Mouse (Mus musculus): ENCODE data around the gene Smim24.

DNA sequence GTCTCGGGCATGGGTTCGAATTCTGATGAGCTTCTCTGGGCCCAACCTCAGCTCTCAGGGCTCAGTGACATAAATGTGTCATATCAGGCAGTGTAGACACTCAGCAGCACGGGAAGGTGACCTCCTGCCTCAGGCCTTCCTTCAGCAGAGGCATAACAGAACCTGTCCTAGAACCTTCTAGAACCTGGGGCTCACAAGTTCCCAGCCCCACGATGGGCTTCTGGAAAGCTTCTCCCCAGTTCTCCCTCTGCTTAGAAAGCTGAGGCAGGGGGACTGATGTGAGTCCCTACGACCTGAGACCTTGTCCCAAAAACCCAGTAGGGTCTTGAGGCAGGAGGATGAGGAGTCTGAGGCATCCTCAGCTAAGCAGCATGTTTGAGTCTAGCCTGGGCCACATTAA lies 22.3 kb downstream of the Smim24 start:
- TF ChIP-seq EP300 (IDR thresholded peaks at IDR 0.05; ENCODE audit: insufficient read depth, low read depth, low read length) (no peak), POLR2A (IDR thresholded peaks at IDR 0.05; ENCODE audit: insufficient read depth, low read length) (no peak), CTCF (IDR thresholded peaks at IDR 0.05; ENCODE audit: low read depth, low read length) (no peak)

Data from ES-Bruce4 (cell line).